Mouse (Mus musculus) heart, adult 11 months (tissue): ENCODE data around the gene Taf12.
A peak's percentile ranks its signal among the peaks of the same experiment; 100 is the strongest.
"Not testable (repeated sequence)": the region's sequence is repeated elsewhere in the genome, so short reads cannot be mapped to it uniquely, and the experiment has no call there.

Experiments used
- DNase-seq: peaks from one replicate; pipeline ENCODE4 v3.0.0; 2022

The Taf12 gene

DNA sequence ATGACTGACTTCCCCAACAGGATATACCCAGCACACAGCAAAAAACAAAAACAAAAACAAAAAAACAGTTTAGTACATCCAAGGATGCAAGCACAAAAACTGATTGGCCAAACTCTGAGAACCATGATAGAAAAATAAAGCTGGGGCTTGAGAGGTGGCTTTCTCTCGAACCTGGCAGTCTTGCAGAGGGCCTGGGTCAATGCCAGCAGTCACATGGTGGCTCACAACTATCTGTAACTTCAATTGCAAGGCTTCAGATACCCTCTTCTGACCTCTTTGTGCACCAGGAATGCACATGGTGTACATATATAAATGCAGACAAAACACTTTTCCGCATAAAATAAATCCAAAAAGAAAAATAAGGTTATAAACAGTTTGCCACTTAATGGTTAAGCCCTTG lies 1.0 kb upstream of the Taf12 start:
- no peak for DNase-seq

GRCm38 (mm10) chr4:132275949-132276348 lies 1.8 kb downstream of the Taf12 start:
- DNase-seq: no peak

- DNase-seq: not testable (repeated sequence)
These were observed 14.7 kb downstream of the Taf12 start for GRCm38 (mm10) chr4:132288840-132289239.

- DNase-seq: no peak
These were observed 16.9 kb downstream of the Taf12 start for GRCm38 (mm10) chr4:132291056-132291455.

GRCm38 (mm10) chr4:132291624-132292335 lies 17.6 kb downstream of the Taf12 start:
- DNase-seq: no peak

- DNase-seq: peak; percentile 93
These were observed 18.8 kb downstream of the Taf12 start for GRCm38 (mm10) chr4:132292988-132293387.

DNA sequence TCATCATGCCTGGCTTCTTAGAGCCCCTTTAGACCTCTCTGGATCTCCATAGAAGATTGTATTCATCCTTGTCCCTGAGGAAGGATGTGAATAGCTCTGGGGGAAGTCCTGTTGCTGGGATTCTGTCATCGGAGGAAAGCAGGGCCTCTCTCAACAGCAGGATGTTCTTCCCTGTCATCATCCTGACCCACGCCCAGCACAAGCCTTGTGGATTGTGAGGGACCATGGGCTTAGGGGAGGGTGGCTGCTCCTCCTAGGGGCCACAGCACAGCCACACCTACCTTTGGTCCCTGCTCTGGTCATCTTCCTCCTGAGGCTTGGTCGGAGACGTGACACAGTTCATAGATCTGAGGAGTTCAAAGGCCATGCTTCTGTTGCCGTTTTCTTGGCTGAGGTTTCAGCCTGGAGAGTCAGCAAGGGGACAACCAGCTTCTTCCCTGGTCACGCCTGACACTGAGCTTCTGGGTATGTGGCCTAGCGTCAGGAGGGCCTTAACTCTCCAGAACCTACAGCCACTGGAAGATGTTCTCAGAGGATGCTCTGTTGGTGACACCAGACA lies 19.6 kb downstream of the Taf12 start:
- peak; percentile 90 for DNase-seq

DNA sequence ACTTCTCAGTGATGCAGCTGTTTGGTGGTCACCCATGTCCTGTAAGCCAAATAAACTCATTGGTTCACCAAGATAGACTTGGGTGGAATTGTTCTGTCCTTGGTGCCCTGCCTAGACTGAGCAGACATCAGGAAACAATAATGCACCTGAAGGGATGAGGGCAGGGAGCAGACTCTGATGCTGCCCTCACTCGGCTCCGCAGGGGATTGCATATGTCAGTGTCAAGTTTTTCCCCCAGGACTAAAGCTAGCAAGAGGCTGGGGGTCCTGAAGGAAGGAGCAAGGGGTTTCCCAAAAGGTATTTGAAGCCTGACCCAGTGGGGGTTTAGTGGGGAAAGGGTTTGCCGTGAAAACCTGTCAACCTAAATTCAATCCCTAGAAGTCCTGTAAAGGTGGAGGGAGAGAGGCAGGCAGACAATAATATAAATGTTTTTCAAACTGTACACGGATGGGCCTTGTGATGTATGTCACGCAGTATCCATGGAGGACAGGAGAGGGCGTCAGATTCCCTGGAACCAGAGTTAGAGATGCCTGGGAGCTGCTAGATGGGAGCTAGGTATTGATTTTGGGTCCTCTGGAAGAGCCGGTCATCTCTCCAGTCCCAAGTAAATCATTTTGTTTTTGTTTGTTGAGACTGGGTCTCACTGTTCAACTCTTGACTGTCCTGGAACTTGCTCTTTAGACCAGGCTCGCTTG lies 21.7 kb downstream of the Taf12 start:
- DNase-seq: no peak

GRCm38 (mm10) chr4:132299849-132300248 lies 25.7 kb downstream of the Taf12 start:
- no peak for DNase-seq

- peak; percentile 96 for DNase-seq
These were observed 27.3 kb downstream of the Taf12 start for GRCm38 (mm10) chr4:132301486-132301885.

GRCm38 (mm10) chr4:132301965-132302938 lies 28.1 kb downstream of the Taf12 start:
- DNase-seq: peak; percentile 91

DNA sequence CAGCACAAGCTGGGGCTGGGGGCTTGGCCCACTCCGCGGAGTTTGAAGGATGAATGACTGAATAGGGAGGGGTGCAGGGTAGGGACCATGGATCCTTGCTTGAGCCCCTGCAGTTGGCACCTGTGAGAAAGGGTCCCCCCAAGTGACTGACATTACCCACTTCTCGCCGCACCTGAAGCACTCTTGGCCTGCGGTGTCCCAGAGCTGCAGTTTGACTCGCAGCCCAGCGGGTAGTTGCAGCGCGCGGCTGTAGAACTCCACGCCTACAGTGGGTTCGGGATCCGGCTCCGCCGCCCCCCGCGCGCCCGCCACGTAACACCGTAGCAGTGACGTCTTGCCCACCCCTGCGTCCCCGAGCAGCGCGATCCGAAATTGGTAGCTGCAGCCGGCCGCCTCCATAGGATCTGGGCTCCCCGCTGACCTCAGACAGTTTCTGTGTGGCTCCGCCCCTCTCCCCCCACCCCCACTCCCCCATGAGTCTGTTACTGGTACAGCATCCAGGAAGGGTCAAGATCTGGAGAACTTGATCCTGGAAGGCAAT lies 28.8 kb downstream of the Taf12 start, which contains the start of gene Rab42:
Rab42 (minus strand) TSS at position 447 of the 541 bp plus-strand sequence.
- DNase-seq: peak; percentile 97

DNA sequence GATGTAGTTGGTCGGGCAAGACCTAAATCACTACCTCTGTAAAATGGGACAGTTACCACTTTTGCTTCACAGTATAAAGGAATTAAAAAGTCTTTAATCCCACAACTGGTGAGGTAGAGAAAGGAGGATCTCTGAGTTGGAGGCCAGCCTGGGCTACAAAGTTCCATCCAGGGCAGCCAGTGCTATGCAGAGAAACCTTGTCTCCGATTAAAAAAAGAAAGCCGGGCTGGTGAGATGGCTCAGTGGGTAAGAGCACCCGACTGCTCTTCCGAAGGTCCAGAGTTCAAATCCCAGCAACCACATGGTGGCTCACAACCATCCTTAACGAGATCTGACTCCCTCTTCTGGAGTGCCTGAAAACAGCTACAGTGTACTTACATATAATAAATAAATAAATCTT lies 29.3 kb downstream of the Taf12 start:
- DNase-seq: not testable (repeated sequence)

GRCm38 (mm10) chr4:132305276-132305675 lies 31.1 kb downstream of the Taf12 start:
- DNase-seq: no peak

GRCm38 (mm10) chr4:132306004-132306403 lies 31.8 kb downstream of the Taf12 start:
- peak; percentile 91 for DNase-seq

DNA sequence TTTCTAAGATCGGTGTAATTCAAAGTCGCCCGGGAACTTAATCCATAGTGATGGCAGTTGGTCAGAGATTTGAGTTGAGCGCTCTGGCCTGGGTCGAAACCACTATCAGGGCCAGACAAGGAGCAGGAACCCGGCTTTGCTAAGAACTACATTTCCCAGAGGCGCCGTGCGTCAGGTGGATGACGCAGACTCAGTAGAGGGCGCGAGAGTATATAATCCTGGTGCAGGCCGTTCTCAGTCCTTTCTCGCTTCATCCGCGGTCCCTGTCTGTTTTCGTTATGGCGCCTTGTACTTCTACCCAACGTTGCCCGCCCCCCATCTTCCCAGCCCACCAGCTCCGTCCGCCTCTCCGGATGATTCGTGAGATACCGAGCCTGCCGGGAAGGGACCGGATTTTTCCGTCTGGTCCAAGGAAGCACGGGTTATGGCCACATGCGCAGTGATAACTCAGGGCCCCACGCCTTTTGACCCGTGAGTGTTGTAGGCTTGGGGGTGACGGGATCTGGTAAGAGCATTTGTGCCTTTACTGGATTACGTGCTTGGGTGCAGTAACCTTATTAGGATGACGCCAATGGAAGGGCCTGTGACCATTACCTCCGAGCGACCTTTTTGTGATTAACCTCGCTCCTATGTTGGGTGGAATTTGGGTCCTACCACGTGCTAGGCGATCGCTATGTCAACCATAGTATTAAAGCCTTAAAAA lies 34.4 kb downstream of the Taf12 start:
- peak; percentile 99 for DNase-seq

DNA sequence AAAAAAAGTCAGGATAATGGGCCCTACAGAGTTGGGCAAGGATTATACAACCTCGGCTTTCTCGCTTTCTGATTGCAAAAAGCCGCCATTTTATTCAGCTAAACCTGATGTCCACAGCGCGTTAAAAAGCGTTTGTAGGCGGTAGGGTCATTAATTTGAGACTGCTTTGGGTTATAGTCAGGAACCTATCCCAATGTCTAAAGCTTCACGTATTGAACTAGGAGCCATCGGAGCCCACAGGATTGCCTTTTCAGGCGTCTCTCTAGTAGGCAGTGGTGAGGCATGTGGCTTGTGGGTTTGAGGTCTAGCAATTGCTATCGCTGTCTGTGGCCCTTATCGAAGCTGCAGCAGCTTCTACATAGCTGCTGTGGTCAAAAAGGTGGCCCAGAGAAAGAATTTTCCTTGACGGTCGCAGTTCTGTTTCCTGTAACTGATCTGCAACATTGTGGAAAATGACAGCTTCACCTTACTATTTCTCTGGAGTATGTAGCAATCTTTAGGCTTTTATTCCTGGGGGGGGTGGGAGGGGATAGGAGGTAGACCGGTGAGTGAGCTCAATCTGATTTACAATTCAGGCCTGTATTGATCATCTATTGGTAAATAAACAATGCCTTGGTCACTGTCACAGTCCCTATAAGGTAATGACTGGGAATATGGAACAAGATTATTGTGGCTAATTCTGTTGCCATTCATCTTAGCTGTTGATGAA lies 35.1 kb downstream of the Taf12 start:
- DNase-seq: no peak

DNA sequence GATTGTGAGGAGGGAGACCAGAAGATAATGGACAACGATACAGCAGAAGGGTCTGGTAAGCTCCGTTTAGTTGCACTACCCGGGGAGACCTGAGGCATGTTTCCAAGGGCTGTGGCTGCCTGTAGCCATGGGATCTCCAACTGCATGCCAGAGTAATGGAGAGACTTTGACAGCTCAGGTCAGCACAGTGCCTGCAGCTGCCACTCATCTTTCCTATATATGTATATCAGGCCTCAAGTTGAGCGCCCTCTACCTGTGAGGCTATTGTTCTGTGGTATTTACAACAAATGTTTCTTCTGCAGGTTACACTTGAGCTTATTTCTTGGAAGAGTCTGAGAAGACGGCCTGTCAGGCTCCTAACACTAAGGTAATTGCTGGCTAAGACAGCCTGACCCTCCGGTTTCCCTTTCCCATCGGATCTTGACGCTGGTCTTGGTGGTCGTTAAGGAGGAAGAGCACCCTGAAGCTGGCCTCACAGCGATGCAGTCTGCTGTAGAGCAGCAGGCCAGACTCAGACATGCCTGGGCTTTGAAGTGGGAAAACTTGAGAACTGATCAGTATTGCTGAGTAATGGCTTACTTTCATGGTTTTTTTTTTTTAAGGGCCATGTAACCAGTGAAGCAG lies 35.8 kb downstream of the Taf12 start:
- DNase-seq: peak; percentile 95

DNA sequence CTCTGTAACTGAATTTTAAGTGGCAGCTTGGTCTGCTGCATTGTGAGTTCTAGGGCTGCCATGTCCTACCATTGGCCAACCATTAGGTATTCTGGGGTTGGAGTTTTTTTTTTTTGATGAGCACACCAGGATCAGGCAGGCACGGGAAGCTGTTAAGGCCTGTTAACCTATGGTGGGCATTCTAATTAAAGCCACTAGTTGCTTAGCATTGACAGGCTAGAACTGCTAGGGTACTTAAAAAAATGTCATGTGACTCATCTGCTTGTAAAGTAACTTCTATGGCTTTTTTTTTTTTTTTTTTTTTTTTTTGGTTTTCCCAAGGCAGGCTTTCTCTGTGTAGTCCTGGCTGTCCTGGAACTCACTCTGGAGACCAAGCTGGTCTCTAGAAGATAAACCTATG lies 37.0 kb downstream of the Taf12 start:
- DNase-seq: no peak

- no peak for DNase-seq
These were observed 37.6 kb downstream of the Taf12 start for GRCm38 (mm10) chr4:132311801-132312200.

GRCm38 (mm10) chr4:132312627-132313026 lies 38.5 kb downstream of the Taf12 start:
- DNase-seq: no peak
